Mouse (Mus musculus) embryonic fibroblast, embryonic 13.5 days (primary cell): ENCODE data around the gene Zfp568.

Experiments used
- CTCF ChIP-seq: IDR thresholded peaks from 2 replicates; pipeline ENCODE4 v1.5.1; 2011; ENCODE audit warnings: mild to moderate bottlenecking, control low read depth, low read length, moderate library complexity, borderline replicate concordance; ENCODE audit not compliant: insufficient read depth
- POLR2A ChIP-seq: IDR thresholded peaks from 2 replicates; pipeline ENCODE4 v1.6.1; 2011; ENCODE audit warnings: low read depth, mild to moderate bottlenecking, control low read depth, low read length, moderate library complexity

DNA sequence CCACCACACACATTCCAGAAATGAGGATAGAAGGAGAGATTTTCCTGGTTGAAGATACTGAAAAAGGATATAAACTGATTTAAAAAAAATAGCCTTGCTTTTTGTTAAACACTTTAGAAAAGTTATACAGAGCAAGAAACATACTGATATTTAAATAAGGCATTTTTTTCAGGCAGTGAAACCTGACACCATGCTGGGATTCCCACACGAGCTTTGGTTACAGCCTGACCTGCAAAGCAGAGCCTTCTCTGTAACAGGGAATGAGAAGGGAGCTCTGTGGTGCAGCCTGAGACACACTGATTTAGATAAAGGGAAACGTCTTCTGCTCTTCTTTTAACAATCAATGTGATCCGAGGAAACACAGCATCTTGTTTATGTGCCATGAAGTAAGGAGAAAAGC is 69.8 kb downstream of the Zfp568 start:
- TF ChIP-seq POLR2A (no peak), CTCF (no peak)
